Mouse (Mus musculus): ENCODE results near the gene Xrcc6. TPM values are rescaled to one million over a fixed set of nuclear protein-coding genes. Genes with fewer than 3 reads are reported as not detected.
A peak's percentile ranks its signal among the peaks of the same experiment; 100 is the strongest.

The Xrcc6 gene
- 10 to 100 TPM; 20.6 to 24.5 (median 24.2) TPM for total RNA-seq (2022)

GRCm38 (mm10) chr15:81987646-81988045, at the start of gene Xrcc6:
Xrcc6 (plus strand) TSS chr15:81987835.
- no peak for DNase-seq (ENCODE audit: low spot score in 2 of 2)

GRCm38 (mm10) chr15:81938246-81938645, 49.4 kb upstream of the Xrcc6 start:
- DNase-seq (ENCODE audit: low spot score in 2 of 2), result no peak

GRCm38 (mm10) chr15:81939157-81939715, 48.4 kb upstream of the Xrcc6 start:
- DNase-seq (ENCODE audit: low spot score in 2 of 2), result no peak

GRCm38 (mm10) chr15:81939774-81940173, 47.9 kb upstream of the Xrcc6 start:
- DNase-seq (ENCODE audit: low spot score in 2 of 2), result no peak

- no peak for DNase-seq (ENCODE audit: low spot score in 2 of 2)
Measured at GRCm38 (mm10) chr15:81940219-81940618, 47.4 kb upstream of the Xrcc6 start.

- no peak for DNase-seq (ENCODE audit: low spot score in 2 of 2)
Measured at GRCm38 (mm10) chr15:81941010-81941409, 46.6 kb upstream of the Xrcc6 start.

- DNase-seq (ENCODE audit: low spot score in 2 of 2), result no peak
Measured at GRCm38 (mm10) chr15:81943176-81943749, 44.4 kb upstream of the Xrcc6 start.

GRCm38 (mm10) chr15:81949076-81949475, 38.6 kb upstream of the Xrcc6 start:
- no peak for DNase-seq (ENCODE audit: low spot score in 2 of 2)

GRCm38 (mm10) chr15:81949476-81950131, 38.0 kb upstream of the Xrcc6 start:
- DNase-seq (ENCODE audit: low spot score in 2 of 2), result no peak

GRCm38 (mm10) chr15:81950716-81951115, 36.9 kb upstream of the Xrcc6 start:
- DNase-seq (ENCODE audit: low spot score in 2 of 2), result no peak

- no peak for DNase-seq (ENCODE audit: low spot score in 2 of 2)
Measured at GRCm38 (mm10) chr15:81951159-81951558, 36.5 kb upstream of the Xrcc6 start.

GRCm38 (mm10) chr15:81952310-81952709, 35.3 kb upstream of the Xrcc6 start:
- no peak for DNase-seq (ENCODE audit: low spot score in 2 of 2)

- DNase-seq (ENCODE audit: low spot score in 2 of 2), result no peak
Measured at GRCm38 (mm10) chr15:81954151-81954583, 33.5 kb upstream of the Xrcc6 start.

GRCm38 (mm10) chr15:81954716-81955115, 32.9 kb upstream of the Xrcc6 start:
- no peak for DNase-seq (ENCODE audit: low spot score in 2 of 2)

GRCm38 (mm10) chr15:81955414-81955813, 32.2 kb upstream of the Xrcc6 start:
- no peak for DNase-seq (ENCODE audit: low spot score in 2 of 2)

- DNase-seq (ENCODE audit: low spot score in 2 of 2), result no peak
Measured at GRCm38 (mm10) chr15:81956457-81956856, 31.2 kb upstream of the Xrcc6 start.

- DNase-seq (ENCODE audit: low spot score in 2 of 2), result no peak
Measured at GRCm38 (mm10) chr15:81957598-81957997, 30.0 kb upstream of the Xrcc6 start.

GRCm38 (mm10) chr15:81958906-81959305, 28.7 kb upstream of the Xrcc6 start:
- no peak for DNase-seq (ENCODE audit: low spot score in 2 of 2)

- DNase-seq (ENCODE audit: low spot score in 2 of 2), result peak; percentile 99
Measured at GRCm38 (mm10) chr15:81960171-81961077, 27.2 kb upstream of the Xrcc6 start, which contains the start of gene Pmm1. Pmm1 (minus strand) TSS chr15:81960930.

GRCm38 (mm10) chr15:81961078-81961451, 26.6 kb upstream of the Xrcc6 start:
- DNase-seq (ENCODE audit: low spot score in 2 of 2), result no peak

- DNase-seq (ENCODE audit: low spot score in 2 of 2), result no peak
Measured at GRCm38 (mm10) chr15:81964262-81964661, 23.4 kb upstream of the Xrcc6 start.
